Mouse (Mus musculus): ENCODE measurements around the gene Ebf1. TPM values are rescaled to one million over a fixed set of nuclear protein-coding genes. Genes with fewer than 3 reads are reported as not detected.
A peak's percentile ranks its signal among the peaks of the same experiment; 100 is the strongest.

Ebf1 gene
- polyA plus RNA-seq, 1 experiment from 2014 or later: 43.7 TPM

DNA sequence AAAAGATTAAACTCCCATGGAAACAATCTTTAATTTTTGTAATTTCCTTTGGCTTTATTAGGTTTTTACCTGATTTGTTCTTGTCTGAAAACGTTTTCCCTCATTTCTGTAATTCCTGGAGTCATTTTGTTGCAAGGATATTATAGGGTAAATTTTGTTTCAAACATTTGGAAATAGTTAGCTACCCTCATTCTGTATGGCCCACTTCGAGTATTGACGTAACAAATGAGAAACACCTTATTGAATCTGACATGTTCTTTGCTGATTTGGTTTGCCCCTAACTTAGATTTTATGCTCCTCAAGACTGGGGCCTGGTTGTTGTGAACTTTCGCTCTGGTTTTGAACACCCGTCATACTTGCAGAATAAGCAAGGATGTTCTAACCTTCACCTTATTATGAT, 120.9 kb downstream of the Ebf1 start:
- H3K27ac ChIP-seq (ENCODE audit: low read length): no peak overlapping the region
- H3K4me3 ChIP-seq (replicated peaks; ENCODE audit: low read length): no peak overlapping the region
- ATAC-seq: no peak
- H3K9ac ChIP-seq (replicated peaks; ENCODE audit: low read depth, low read length): no peak overlapping the region
- no peaks in the 10 kb centered on the region for H3K9me3 ChIP-seq (ENCODE audit: control insufficient read depth, low read length)
- no peaks in the 10 kb centered on the region for H3K36me3 ChIP-seq (ENCODE audit: control insufficient read depth, insufficient read depth)
- peaks cover 17% of the 10 kb centered on the region for H3K4me1 ChIP-seq (replicated peaks; ENCODE audit: control insufficient read depth, insufficient read depth, low read length)
- H3K4me2 ChIP-seq (ENCODE audit: low read length): no peak overlapping the region
- H3K27me3 ChIP-seq (replicated peaks; ENCODE audit: control insufficient read depth, insufficient read depth, low read length): peaks cover 12% of the 10 kb centered on the region; the same call in 1 of the 2 replicates
- 84% methylated on average over 5 of the region's 5 CpGs for WGBS

DNA sequence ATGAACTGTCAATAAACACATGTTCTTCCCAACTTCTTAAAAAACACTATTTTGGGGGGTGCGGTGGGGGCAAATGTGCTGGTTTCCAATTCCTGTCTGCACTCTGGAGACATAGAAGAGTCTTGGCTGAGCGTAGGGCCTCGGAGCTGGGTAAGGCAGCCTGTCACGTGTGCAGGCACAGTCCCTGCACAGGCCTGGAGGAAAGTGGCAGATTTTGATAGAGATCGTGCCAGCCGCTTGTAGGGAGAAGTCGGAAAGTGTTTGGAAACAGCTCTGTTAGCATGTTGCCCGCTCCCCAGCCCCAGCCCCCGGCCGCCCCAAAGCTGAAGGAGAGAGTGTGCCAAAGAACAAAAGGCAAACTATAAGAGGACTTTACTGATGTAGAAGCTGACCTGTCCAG, 121.7 kb downstream of the Ebf1 start:
- Histone ChIP-seq H3K4me3 (replicated peaks; ENCODE audit: low read length) (no peak overlapping the region), H3K27ac (ENCODE audit: low read length) (no peak overlapping the region), H3K27me3 (replicated peaks; ENCODE audit: control insufficient read depth, insufficient read depth, low read length) (peaks cover 12% of the 10 kb centered on the region; the same call in 1 of the 2 replicates), H3K36me3 (ENCODE audit: control insufficient read depth, insufficient read depth) (no peaks in the 10 kb centered on the region), H3K9me3 (ENCODE audit: control insufficient read depth, low read length) (no peaks in the 10 kb centered on the region), H3K4me1 (replicated peaks; ENCODE audit: control insufficient read depth, insufficient read depth, low read length) (peaks cover 17% of the 10 kb centered on the region), H3K4me2 (ENCODE audit: low read length) (no peak overlapping the region), H3K9ac (replicated peaks; ENCODE audit: low read depth, low read length) (no peak overlapping the region)
- WGBS: 17% methylated on average over 10 of the region's 10 CpGs
- peak; percentile 93 for ATAC-seq

- no peaks in the 10 kb centered on the region for H3K36me3 ChIP-seq (ENCODE audit: control insufficient read depth, insufficient read depth)
- 4% methylated on average over 6 of the region's 6 CpGs for WGBS
- ATAC-seq: 0 out of 2 replicates have a peak, but pooled peaks have one; percentile 17
- H3K9me3 ChIP-seq (ENCODE audit: control insufficient read depth, low read length): no peaks in the 10 kb centered on the region
- no peak overlapping the region for H3K9ac ChIP-seq (replicated peaks; ENCODE audit: low read depth, low read length)
- H3K4me1 ChIP-seq (replicated peaks; ENCODE audit: control insufficient read depth, insufficient read depth, low read length): peaks cover 17% of the 10 kb centered on the region
- peaks cover 15% of the 10 kb centered on the region; the same call in 1 of the 2 replicates for H3K27me3 ChIP-seq (replicated peaks; ENCODE audit: control insufficient read depth, insufficient read depth, low read length)
- H3K4me3 ChIP-seq (replicated peaks; ENCODE audit: low read length): no peak overlapping the region
- no peak overlapping the region for H3K4me2 ChIP-seq (ENCODE audit: low read length)
- no peak overlapping the region for H3K27ac ChIP-seq (ENCODE audit: low read length)
Observed at GRCm38 (mm10) chr11:44740278-44741041, 123.3 kb downstream of the Ebf1 start.

GRCm38 (mm10) chr11:44741042-44741491, 124.0 kb downstream of the Ebf1 start:
- no peak for ATAC-seq
- no peak overlapping the region for H3K27ac ChIP-seq (ENCODE audit: low read length)
- no peak overlapping the region for H3K9ac ChIP-seq (replicated peaks; ENCODE audit: low read depth, low read length)
- no peaks in the 10 kb centered on the region for H3K9me3 ChIP-seq (ENCODE audit: control insufficient read depth, low read length)
- no peak overlapping the region for H3K4me2 ChIP-seq (ENCODE audit: low read length)
- peaks cover 17% of the 10 kb centered on the region for H3K4me1 ChIP-seq (replicated peaks; ENCODE audit: control insufficient read depth, insufficient read depth, low read length)
- WGBS: 26% methylated on average over 20 of the region's 20 CpGs
- H3K4me3 ChIP-seq (replicated peaks; ENCODE audit: low read length): no peak overlapping the region
- no peaks in the 10 kb centered on the region for H3K36me3 ChIP-seq (ENCODE audit: control insufficient read depth, insufficient read depth)
- peaks cover 15% of the 10 kb centered on the region for H3K27me3 ChIP-seq (replicated peaks; ENCODE audit: control insufficient read depth, insufficient read depth, low read length)

DNA sequence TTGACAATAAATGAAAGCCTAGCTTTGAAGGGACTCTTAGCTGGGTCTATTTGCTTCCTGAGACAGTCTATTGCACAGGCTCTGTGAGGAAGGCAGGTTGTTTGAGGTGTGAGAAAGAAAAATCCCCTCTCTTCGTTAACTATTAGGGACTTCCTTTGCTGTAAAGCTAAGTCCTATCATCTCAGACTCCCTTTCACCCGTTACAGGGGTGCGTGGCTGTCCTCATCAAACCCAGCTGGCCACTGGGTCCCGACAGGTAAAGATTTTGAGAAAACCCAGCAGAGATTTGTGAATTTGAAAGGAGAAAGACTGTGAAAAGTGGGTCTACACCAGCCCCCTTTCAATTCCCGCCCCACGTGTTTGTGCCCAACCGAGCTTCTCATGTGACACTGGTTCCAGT, 127.3 kb downstream of the Ebf1 start:
- no peak overlapping the region for H3K4me2 ChIP-seq (ENCODE audit: low read length)
- H3K27ac ChIP-seq (ENCODE audit: low read length): no peak overlapping the region
- peaks cover 20% of the 10 kb centered on the region for H3K27me3 ChIP-seq (replicated peaks; ENCODE audit: control insufficient read depth, insufficient read depth, low read length)
- no peaks in the 10 kb centered on the region for H3K36me3 ChIP-seq (ENCODE audit: control insufficient read depth, insufficient read depth)
- H3K4me1 ChIP-seq (replicated peaks; ENCODE audit: control insufficient read depth, insufficient read depth, low read length): peaks cover 9% of the 10 kb centered on the region
- no peak overlapping the region for H3K4me3 ChIP-seq (replicated peaks; ENCODE audit: low read length)
- H3K9ac ChIP-seq (replicated peaks; ENCODE audit: low read depth, low read length): no peak overlapping the region
- no peaks in the 10 kb centered on the region for H3K9me3 ChIP-seq (ENCODE audit: control insufficient read depth, low read length)
- no peak for ATAC-seq
- WGBS: 52% methylated on average over 7 of the region's 7 CpGs

DNA sequence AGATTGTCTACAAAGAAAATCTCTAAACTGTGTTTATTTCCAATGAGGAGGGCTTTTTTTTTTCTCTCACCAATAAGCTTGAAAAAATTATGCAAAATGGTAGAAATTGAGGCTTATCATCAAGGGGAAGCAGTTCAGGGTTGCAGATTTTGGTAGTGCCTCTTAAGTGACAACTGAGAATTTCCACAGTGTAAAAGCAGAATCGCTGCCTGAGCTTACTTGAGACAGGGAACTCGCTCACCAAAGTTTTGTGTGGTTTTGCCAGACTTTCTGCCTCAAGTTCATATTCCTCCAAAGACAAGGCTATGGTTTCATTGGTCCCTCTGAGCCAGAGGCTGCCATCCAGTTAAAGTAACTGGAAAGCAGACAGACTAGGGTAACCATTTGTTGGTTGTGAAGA, 128.8 kb downstream of the Ebf1 start:
- Histone ChIP-seq H3K4me3 (replicated peaks; ENCODE audit: low read length) (no peak overlapping the region), H3K4me2 (ENCODE audit: low read length) (no peak overlapping the region), H3K27ac (ENCODE audit: low read length) (no peak overlapping the region), H3K27me3 (replicated peaks; ENCODE audit: control insufficient read depth, insufficient read depth, low read length) (peaks cover 26% of the 10 kb centered on the region), H3K4me1 (replicated peaks; ENCODE audit: control insufficient read depth, insufficient read depth, low read length) (peaks cover 4% of the 10 kb centered on the region; the same call in 1 of the 2 replicates), H3K9ac (replicated peaks; ENCODE audit: low read depth, low read length) (no peak overlapping the region), H3K36me3 (ENCODE audit: control insufficient read depth, insufficient read depth) (no peaks in the 10 kb centered on the region), H3K9me3 (ENCODE audit: control insufficient read depth, low read length) (no peaks in the 10 kb centered on the region)
- no peak for ATAC-seq
- WGBS: 88% methylated on average over 2 of the region's 2 CpGs

DNA sequence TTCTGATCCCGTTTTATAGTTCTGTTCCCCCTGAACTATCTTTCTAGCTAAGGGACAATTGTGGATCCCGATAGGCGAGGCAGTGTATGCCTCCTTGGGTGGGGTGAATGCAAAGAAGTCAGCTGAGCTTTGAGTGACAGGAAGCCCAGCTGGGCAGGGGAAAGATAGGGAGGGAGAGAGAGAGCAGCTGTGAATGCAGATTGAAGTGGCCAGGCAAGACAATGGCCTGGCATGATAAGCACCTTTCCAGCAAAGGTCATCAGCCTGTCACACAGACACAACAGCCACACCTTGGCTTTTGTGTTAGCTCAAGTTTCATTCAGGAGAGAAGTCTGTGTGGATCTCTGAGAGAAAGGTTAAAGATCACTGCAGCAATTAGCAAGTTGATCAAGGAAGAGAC, 129.6 kb downstream of the Ebf1 start:
- WGBS: 33% methylated on average over 3 of the region's 3 CpGs
- Histone ChIP-seq H3K4me1 (replicated peaks; ENCODE audit: control insufficient read depth, insufficient read depth, low read length) (no peaks in the 10 kb centered on the region), H3K4me2 (ENCODE audit: low read length) (no peak overlapping the region), H3K27me3 (replicated peaks; ENCODE audit: control insufficient read depth, insufficient read depth, low read length) (peaks cover 20% of the 10 kb centered on the region), H3K27ac (ENCODE audit: low read length) (no peak overlapping the region), H3K36me3 (ENCODE audit: control insufficient read depth, insufficient read depth) (no peaks in the 10 kb centered on the region), H3K4me3 (replicated peaks; ENCODE audit: low read length) (no peak overlapping the region), H3K9me3 (ENCODE audit: control insufficient read depth, low read length) (no peaks in the 10 kb centered on the region), H3K9ac (replicated peaks; ENCODE audit: low read depth, low read length) (no peak overlapping the region)
- ATAC-seq: no peak

DNA sequence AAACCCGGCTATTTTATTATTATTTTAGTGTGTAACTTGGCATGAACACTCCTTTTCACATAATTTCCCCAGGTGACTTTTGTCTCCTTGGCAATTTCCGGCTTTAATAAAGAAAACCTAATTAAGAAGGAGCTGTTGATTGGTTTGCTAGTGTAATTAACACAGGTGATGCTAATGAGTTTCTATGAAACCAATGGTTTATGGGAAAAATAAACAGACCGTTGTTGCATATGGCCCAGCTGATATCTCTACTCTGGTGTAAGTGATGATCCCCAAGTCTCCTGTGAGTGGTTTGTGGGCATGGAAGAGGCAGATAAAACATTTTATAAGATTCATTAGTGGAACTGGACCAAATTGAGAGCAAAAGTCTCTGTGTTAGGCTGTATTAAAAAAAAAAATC, 132.2 kb downstream of the Ebf1 start:
- Histone ChIP-seq H3K9me3 (ENCODE audit: control insufficient read depth, low read length) (no peaks in the 10 kb centered on the region), H3K4me3 (replicated peaks; ENCODE audit: low read length) (no peak overlapping the region), H3K27ac (ENCODE audit: low read length) (no peak overlapping the region), H3K4me2 (ENCODE audit: low read length) (no peak overlapping the region), H3K9ac (replicated peaks; ENCODE audit: low read depth, low read length) (no peak overlapping the region), H3K36me3 (ENCODE audit: control insufficient read depth, insufficient read depth) (no peaks in the 10 kb centered on the region), H3K4me1 (replicated peaks; ENCODE audit: control insufficient read depth, insufficient read depth, low read length) (no peaks in the 10 kb centered on the region), H3K27me3 (replicated peaks; ENCODE audit: control insufficient read depth, insufficient read depth, low read length) (peaks cover 19% of the 10 kb centered on the region)
- WGBS: 54% methylated on average over 3 of the region's 3 CpGs
- ATAC-seq: no peak

DNA sequence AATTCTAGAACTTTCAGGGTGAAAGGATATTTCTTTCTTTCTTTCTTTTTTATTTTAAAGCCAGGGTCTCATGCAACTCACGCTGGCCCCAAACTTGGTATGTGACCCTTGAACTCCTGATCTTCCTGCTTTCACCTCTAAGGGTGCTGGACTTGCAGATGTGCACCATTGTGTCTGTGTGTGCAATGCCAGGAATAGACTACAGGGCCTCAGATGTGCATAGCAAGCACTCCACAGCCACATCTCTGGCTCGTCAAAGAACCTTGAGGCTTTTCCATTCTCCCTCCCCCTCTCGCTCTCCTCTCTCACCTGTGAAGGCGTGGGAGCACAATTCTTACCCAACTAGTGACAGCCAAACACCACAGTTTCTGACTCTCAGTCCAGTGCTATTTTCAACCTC, 137.2 kb downstream of the Ebf1 start:
- no peak overlapping the region for H3K4me2 ChIP-seq (ENCODE audit: low read length)
- no peaks in the 10 kb centered on the region for H3K36me3 ChIP-seq (ENCODE audit: control insufficient read depth, insufficient read depth)
- 78% methylated on average over 4 of the region's 4 CpGs for WGBS
- no peaks in the 10 kb centered on the region for H3K4me1 ChIP-seq (replicated peaks; ENCODE audit: control insufficient read depth, insufficient read depth, low read length)
- no peak overlapping the region for H3K9ac ChIP-seq (replicated peaks; ENCODE audit: low read depth, low read length)
- ATAC-seq: no peak
- no peak overlapping the region for H3K4me3 ChIP-seq (replicated peaks; ENCODE audit: low read length)
- H3K9me3 ChIP-seq (ENCODE audit: control insufficient read depth, low read length): no peaks in the 10 kb centered on the region
- peaks cover 9% of the 10 kb centered on the region for H3K27me3 ChIP-seq (replicated peaks; ENCODE audit: control insufficient read depth, insufficient read depth, low read length)
- H3K27ac ChIP-seq (ENCODE audit: low read length): no peak overlapping the region
